Mouse (Mus musculus): ENCODE measurements around the gene Syce1l. TPM values are rescaled to one million over a fixed set of nuclear protein-coding genes. Genes with fewer than 3 reads are reported as not detected.

Gene Syce1l
- total RNA-seq, 2 experiments from 2014 or later = not detected

DNA sequence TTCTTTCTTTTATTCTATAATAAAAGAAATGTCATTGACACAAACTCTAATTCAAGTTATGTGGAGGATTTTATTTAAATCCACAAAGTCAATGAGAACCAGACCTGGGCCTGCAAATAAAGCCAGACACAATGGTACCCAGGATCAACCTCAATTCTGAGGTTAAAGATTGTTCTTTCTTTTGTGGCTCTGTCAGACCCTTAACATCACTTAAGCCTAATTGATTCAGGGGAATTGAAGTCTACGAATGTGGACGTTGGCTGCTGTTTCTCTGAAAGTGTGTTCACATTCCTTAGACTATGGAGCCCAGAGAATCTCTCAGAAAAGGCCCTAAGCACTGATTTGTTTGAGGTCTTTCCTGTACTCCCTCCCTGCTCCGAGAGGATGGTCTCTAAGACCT lies 30.3 kb downstream of the Syce1l start:
- no peak for DNase-seq

DNA sequence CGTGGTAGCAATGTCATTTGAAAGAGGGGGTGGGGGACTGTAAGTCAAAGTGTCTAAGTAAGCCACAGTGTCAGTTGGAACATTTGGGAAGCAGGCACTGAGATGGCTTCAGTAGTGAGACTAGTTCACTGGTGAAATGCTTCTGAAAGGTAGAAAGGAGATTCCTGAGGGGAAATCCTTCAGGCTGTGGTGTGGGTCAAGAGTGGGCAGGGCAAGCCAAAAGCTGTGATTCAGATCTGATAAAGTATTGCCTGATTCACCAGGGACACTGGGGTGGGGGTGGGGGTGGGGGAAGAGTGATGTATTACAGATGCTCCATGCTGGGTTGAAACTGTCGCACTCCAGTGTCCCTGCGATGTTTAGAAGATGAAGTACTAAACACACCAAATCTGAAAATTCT lies 31.6 kb downstream of the Syce1l start:
- DNase-seq = no peak

DNA sequence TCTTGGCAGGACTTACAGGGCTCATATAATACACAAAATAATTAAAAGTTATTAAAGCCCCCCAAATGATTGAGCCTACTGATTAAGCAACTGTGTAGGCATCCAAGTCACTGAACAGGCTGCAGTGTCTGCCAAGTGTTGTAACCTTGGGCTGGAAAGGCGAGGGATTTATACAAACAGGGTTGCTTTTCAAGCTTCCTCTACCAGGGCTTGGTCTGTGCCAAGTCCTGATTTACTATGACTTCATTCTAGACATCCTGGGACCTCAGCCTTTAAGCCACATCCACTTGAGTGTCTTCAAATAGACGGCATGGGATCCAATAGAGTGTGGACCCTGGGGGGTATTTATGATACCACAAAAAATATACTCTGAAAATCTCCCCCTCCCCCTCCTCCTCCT lies 32.3 kb downstream of the Syce1l start:
- no peak for DNase-seq

DNA sequence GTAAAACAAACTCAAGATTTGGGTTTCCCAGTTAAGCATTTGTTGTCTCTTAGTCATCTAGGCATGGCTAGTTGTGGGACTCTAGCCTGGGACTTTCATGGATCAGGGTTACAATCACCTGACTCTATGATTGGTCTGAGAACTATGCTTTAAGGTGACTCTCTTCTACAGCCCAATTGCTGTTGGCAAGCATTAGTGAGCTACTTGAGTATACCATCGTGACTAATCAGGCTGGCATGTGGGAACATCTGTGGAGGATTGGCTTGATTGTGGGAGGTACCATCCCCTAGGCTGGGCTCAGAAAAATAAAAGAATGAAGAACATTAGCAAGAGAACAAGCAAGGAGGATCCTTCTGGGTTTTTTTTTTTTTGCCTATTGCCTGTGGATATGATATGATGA lies 33.8 kb downstream of the Syce1l start:
- DNase-seq = no peak

DNA sequence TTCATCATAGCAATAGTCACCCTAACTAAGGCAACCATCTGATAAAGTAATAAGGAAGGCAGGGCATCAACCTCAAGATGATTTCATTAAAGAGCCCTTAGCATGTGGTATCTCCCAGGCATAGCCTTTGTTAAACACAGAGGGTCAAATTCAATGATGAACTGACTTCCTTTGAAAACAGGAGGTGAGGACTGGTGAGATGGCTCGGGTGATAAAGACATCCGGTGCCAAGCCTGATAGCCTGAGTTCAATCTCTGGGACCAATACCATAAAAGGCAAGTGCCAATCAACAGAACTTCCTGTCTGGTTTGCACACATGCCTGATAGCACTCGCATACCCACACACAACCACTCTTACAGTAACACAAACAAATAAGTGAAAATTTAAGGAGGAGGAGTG lies 36.3 kb downstream of the Syce1l start:
- no peak for DNase-seq

DNA sequence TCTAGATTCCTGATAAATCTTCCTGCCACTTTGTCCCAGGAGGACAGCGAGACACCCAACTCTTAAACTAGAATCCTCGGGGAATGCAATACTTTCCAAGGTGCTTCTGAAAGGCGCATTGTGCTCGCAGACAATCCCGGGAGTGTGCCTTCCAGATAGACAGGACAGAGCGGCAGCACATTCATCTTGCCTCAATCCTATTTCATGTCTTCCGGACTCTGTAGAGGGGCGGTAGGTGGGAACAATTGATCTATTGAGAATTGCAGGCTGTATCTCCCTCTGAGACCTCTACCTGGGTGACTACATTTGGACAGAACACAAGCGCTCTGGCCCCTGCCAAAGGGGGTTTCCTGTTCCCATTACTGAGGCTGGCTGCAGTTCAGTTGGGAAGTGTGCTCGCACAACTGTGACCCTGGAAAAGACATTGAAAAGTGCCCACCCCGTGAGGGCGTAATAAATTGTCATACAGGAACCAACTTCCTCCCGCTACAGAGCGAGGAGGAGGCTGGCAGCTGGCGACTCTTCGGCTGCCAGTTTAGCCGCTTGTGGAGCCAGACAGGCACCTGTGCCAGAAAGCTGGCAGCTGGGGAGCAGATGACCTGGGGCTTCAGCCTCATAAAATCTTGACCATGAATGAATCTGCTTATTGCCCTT lies 45.0 kb downstream of the Syce1l start:
- peak; percentile 18 for DNase-seq

DNA sequence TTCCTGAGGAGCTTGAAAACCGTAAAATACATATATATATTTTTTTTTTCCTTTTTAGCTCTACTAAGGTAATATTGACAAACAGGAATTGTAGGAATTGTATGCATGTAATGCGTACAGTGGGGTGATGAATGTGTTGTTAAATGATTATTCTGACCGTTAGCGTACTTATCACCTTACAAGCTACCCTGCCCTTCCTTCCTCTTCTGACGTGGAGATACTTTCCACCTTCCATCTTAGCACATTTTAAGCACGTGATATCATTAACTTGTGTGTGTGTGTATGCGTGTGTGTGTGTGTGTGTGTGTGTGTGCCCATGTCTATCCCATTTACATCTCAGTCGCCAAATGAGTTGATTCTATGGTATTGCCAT lies 45.5 kb downstream of the Syce1l start:
- DNase-seq = no peak

DNA sequence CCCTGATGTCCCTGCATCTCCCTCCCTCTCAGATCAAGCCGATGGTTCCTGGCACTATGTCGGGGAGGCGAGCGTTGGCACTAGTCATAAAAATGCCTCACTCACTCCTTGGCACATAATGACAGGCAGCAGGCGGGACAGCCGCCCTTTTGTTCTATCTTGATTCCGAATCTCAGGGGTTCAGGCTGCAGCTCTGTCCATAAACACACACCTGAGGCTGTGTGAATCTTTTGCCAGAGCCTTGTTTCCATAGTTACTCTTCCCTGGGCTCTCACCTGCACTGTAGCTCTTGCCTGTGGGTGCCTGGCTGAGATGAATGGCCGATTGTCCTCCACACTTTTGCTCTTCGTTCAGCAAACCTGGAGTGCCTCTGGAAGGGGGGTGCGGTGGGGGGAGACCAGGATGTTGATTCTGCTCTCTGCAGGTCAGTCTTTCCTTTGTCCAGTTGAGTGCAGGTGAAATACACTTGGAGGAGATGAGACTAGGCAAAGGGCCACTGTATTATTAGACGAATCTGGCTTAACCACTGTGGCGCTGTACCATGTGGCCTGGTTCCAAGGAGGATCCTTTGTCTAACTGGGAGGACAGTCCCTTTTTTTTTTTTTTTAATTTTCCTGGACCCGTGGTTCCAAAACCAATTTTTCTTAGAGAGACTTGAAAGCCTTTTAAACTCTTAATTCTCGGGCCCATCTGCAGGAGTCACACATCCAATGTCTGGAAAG lies 48.8 kb downstream of the Syce1l start:
- no peak for DNase-seq

DNA sequence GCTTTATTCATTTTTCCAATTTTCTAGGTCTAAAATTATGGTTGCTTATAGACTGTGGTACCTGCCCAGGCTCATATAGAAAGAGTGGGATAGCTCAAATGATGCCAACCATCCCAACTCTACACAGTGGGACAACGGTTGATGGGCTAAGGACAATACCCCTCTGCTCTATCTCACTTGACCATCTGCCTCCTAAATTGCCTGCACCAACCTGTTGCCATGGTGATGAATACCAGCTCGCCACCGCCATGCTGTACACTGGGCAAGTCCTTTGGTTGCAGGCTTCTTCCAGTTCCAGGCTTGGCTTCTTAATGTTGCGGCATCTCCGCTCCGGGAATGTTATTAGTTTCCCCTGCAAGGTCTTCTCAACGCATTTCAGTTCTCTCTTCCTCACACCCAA lies 62.0 kb downstream of the Syce1l start:
- DNase-seq = no peak

Other genes with a start within 250 kb of the Syce1l start
- gene Mon1b, start 7.6 kb upstream of the Syce1l start, total RNA-seq (2021) = 1 to 10 TPM; 3.7 to 4.9 TPM
- under 1 TPM; 0.47 to 0.97 TPM for gene Adamts18, start 205.5 kb downstream of the Syce1l start, total RNA-seq (2021)

Data from gastrocnemius, postnatal 10 days (tissue).